Mouse (Mus musculus): ENCODE results near the gene Gemin5. TPM values are rescaled to one million over a fixed set of nuclear protein-coding genes. Genes with fewer than 3 reads are reported as not detected.

The Gemin5 gene
- total and polyA plus RNA-seq, 3 experiments: 66.7 to 89.6 (median 88.6) TPM

- H3K9ac ChIP-seq (ENCODE audit: insufficient read depth, low read depth): no peak overlapping the region
- no peaks in the 10 kb centered on the region for H3K4me1 ChIP-seq (ENCODE audit: control insufficient read depth in 1 of 2, insufficient read depth in 2 of 2)
- no peak for DNase-seq (ENCODE audit: extremely low read depth)
- dilution Hi-C loops (cut with MboI; ENCODE audit: extremely low pct_ligation_motif_present, extremely low pct_unique_long_range_greater_than_20kb, low sequenced_read_pairs) (no loop called here), in situ Hi-C loops (cut with MboI; ENCODE audit: low pct_ligation_motif_present, low pct_unique_long_range_greater_than_20kb, low sequenced_read_pairs) (no loop called here)
- H3K4me3 ChIP-seq (replicated peaks in 1 of 3; ENCODE audit: low read depth in 2 of 3, low read length in 2 of 3, poor library complexity in 1 of 3): no peak overlapping the region
- TF ChIP-seq POLR2A (IDR thresholded peaks at IDR 0.05; ENCODE audit: low read depth, low read length) (no peak), ZNF384 (IDR thresholded peaks at IDR 0.05; ENCODE audit: low read depth, low read length) (no peak), BHLHE40 (IDR thresholded peaks at IDR 0.05; ENCODE audit: low read depth, low read length) (no peak), IRF4 (IDR thresholded peaks at IDR 0.05; ENCODE audit: low read depth, low read length) (no peak), SIN3A (IDR thresholded peaks at IDR 0.05; ENCODE audit: low read length) (no peak), KAT2A (IDR thresholded peaks at IDR 0.05; ENCODE audit: insufficient replicate concordance, low read length) (no peak), CHD2 (IDR thresholded peaks at IDR 0.05; ENCODE audit: low read length) (no peak), RCOR1 (conservative IDR thresholded peaks at IDR 0.05; ENCODE audit: low read depth, low read length) (no peak), JUND (conservative IDR thresholded peaks at IDR 0.05; ENCODE audit: low read depth, low read length) (no peak), UBTF (IDR thresholded peaks at IDR 0.05; ENCODE audit: low read depth, low read length) (no peak), RAD21 (IDR thresholded peaks at IDR 0.05; ENCODE audit: low read depth, low read length) (no peak)
- no peaks in the 10 kb centered on the region for H3K79me2 ChIP-seq (replicated peaks; ENCODE audit: control insufficient read depth, extremely low read depth, insufficient read depth, poor library complexity, severe bottlenecking)
- no peak overlapping the region for H3K27ac ChIP-seq (ENCODE audit: insufficient read depth, low read depth)
- no peak overlapping the region for H3K4me2 ChIP-seq (ENCODE audit: insufficient read depth, low read depth, poor library complexity, severe bottlenecking)
- H3K27me3 ChIP-seq (replicated peaks): no peaks in the 10 kb centered on the region
- H3K9me3 ChIP-seq (replicated peaks; ENCODE audit: low read length): no peaks in the 10 kb centered on the region
- peaks cover 86 to 100% of the 10 kb centered on the region in 2 experiments for H3K36me3 ChIP-seq (replicated peaks in 1 of 2; ENCODE audit: control insufficient read depth in 1 of 2, insufficient read depth in 1 of 2, low read length in 1 of 2)
These were observed 33.5 kb downstream of the Gemin5 start for GRCm38 (mm10) chr11:58134869-58135268.

GRCm38 (mm10) chr11:58132026-58132425 lies 36.3 kb downstream of the Gemin5 start:
- no peak overlapping the region for H3K4me3 ChIP-seq (replicated peaks in 1 of 3; ENCODE audit: low read depth in 2 of 3, low read length in 2 of 3, poor library complexity in 1 of 3)
- H3K4me1 ChIP-seq (ENCODE audit: control insufficient read depth in 1 of 2, insufficient read depth in 2 of 2): no peaks in the 10 kb centered on the region
- no peaks in the 10 kb centered on the region for H3K9me3 ChIP-seq (replicated peaks; ENCODE audit: low read length)
- H3K27me3 ChIP-seq (replicated peaks): no peaks in the 10 kb centered on the region
- in situ Hi-C loops (cut with MboI; ENCODE audit: low pct_ligation_motif_present, low pct_unique_long_range_greater_than_20kb, low sequenced_read_pairs): no loop called here
- H3K27ac ChIP-seq (ENCODE audit: insufficient read depth, low read depth): no peak overlapping the region
- H3K36me3 ChIP-seq (replicated peaks in 1 of 2; ENCODE audit: control insufficient read depth in 1 of 2, insufficient read depth in 1 of 2, low read length in 1 of 2): peaks cover 88 to 99% of the 10 kb centered on the region in 2 experiments
- no peaks in the 10 kb centered on the region for H3K79me2 ChIP-seq (replicated peaks; ENCODE audit: control insufficient read depth, extremely low read depth, insufficient read depth, poor library complexity, severe bottlenecking)
- no peak for DNase-seq (ENCODE audit: extremely low read depth)
- dilution Hi-C loops (cut with MboI; ENCODE audit: extremely low pct_ligation_motif_present, extremely low pct_unique_long_range_greater_than_20kb, low sequenced_read_pairs): no loop called here
- no peak for TF ChIP-seq POLR2A (IDR thresholded peaks at IDR 0.05; ENCODE audit: low read depth, low read length)
- no peak for TF ChIP-seq MEF2A (IDR thresholded peaks at IDR 0.05; ENCODE audit: borderline replicate concordance, low read depth, low read length)
- TF ChIP-seq USF1 (IDR thresholded peaks at IDR 0.05; ENCODE audit: low read depth, low read length): no peak
- no peak for TF ChIP-seq SIN3A (IDR thresholded peaks at IDR 0.05; ENCODE audit: low read length)
- no peak for TF ChIP-seq NRF1 (IDR thresholded peaks at IDR 0.05; ENCODE audit: low read depth, low read length)
- no peak for TF ChIP-seq JUND (conservative IDR thresholded peaks at IDR 0.05; ENCODE audit: low read depth, low read length)
- no peak for TF ChIP-seq NELFE (IDR thresholded peaks at IDR 0.05; ENCODE audit: low read depth, low read length)
- no peak for TF ChIP-seq ELF1 (IDR thresholded peaks at IDR 0.05; ENCODE audit: low read depth, low read length)
- no peak for TF ChIP-seq BHLHE40 (IDR thresholded peaks at IDR 0.05; ENCODE audit: low read depth, low read length)
- no peak for TF ChIP-seq SMC3 (IDR thresholded peaks at IDR 0.05; ENCODE audit: low read depth, low read length)
- no peak for TF ChIP-seq MXI1 (IDR thresholded peaks at IDR 0.05; ENCODE audit: low read depth, low read length)
- TF ChIP-seq IRF4 (IDR thresholded peaks at IDR 0.05; ENCODE audit: low read depth, low read length): no peak
- TF ChIP-seq ZKSCAN1 (IDR thresholded peaks at IDR 0.05; ENCODE audit: borderline replicate concordance, low read depth, low read length): no peak
- no peak for TF ChIP-seq ZMIZ1 (IDR thresholded peaks at IDR 0.05; ENCODE audit: low read depth, low read length)
- no peak for TF ChIP-seq MAX (IDR thresholded peaks at IDR 0.05; ENCODE audit: low read length)
- TF ChIP-seq EP300 (IDR thresholded peaks at IDR 0.05; ENCODE audit: low read length): no peak
- no peak for TF ChIP-seq CTCF (conservative IDR thresholded peaks at IDR 0.05 in 1 of 2, IDR thresholded peaks at IDR 0.05 in 1 of 2; ENCODE audit: low read depth in 2 of 2, low read length in 2 of 2)
- H3K4me2 ChIP-seq (ENCODE audit: insufficient read depth, low read depth, poor library complexity, severe bottlenecking): no peak overlapping the region
- no peak overlapping the region for H3K9ac ChIP-seq (ENCODE audit: insufficient read depth, low read depth)

Measured in CH12.LX (cell line).